Mouse (Mus musculus) C2C12 (cell line): ENCODE data around the gene Gm10645.

Experiments used
- CEBPB ChIP-seq: IDR thresholded peaks from one replicate; pipeline ENCODE4 v1.6.1; 2011; ENCODE audit warnings: low read depth, mild to moderate bottlenecking, control low read depth, moderate library complexity
- CTCF ChIP-seq: IDR thresholded peaks from one replicate; pipeline ENCODE4 v1.5.1; 2011; ENCODE audit not compliant: control insufficient read depth, insufficient read depth, insufficient read length
- FOSL1 ChIP-seq: IDR thresholded peaks from one replicate; pipeline ENCODE4 v1.8.0; 2011; ENCODE audit warnings: mild to moderate bottlenecking, low read length; ENCODE audit not compliant: poor library complexity, insufficient read depth, severe bottlenecking
- MAX ChIP-seq: IDR thresholded peaks from one replicate; pipeline ENCODE4 v1.6.1; 2011; ENCODE audit warnings: mild to moderate bottlenecking, control low read depth
- MYOG ChIP-seq: IDR thresholded peaks from one replicate; pipeline ENCODE4 v1.6.1; 2011; ENCODE audit not compliant: control insufficient read depth, insufficient read length; ENCODE audit errors: extremely low read depth

GRCm38 (mm10) chr8:83140701-83141111 lies 25.3 kb downstream of the Gm10645 start:
- TF ChIP-seq CTCF = no peak
- no peak for TF ChIP-seq FOSL1
- no peak for TF ChIP-seq MAX
- no peak for TF ChIP-seq CEBPB
- TF ChIP-seq MYOG = no peak
